In genomic region chr5:128987141-128987954, GRCm38 (mm10) we compare ENCODE assay signal across 19 mouse cellular contexts. TPM values are rescaled to one million over a fixed set of nuclear protein-coding genes. Genes with fewer than 3 reads are reported as not detected.
DNase-seq lines count a peak whose midpoint lies in the region; ATAC-seq and TF ChIP-seq lines count a peak whose summit lies in the region.
"Had no signal": no experiment of that assay in that cellular context is flagged by ENCODE, and none has a peak within 500 bp of the region (broad histone marks: within the 10 kb centered on the region; RNA-seq: fewer than 3 reads in every experiment).

No protein-coding gene starts in this region.

- TF ChIP-seq CTCF in brain, embryonic 14.5 days (IDR thresholded peaks at IDR 0.05; ENCODE audit: borderline replicate concordance, extremely low read depth, insufficient read depth, insufficient read length): no peak

- ATAC-seq in forebrain, embryonic 13.5 days: peak; percentile 55; the same call in 1 of the 2 replicates
- no peak for ATAC-seq in forebrain, embryonic 11.5 days (replicated peaks; ENCODE audit: low FRiP score)
- ATAC-seq in kidney, embryonic 15.5 days (replicated peaks; ENCODE audit: low FRiP score): peak; percentile 42; the same call in 1 of the 2 replicates

- H3K27ac ChIP-seq in forebrain, embryonic 13.5 days: peak overlapping the region; percentile 27
- no peak overlapping the region for H3K27ac ChIP-seq in forebrain, embryonic 11.5 days (ENCODE audit: low read depth, low read length)
- peak overlapping the region; percentile 39; the same call in 1 of the 2 replicates for H3K27ac ChIP-seq in kidney, embryonic 15.5 days
- H3K27ac ChIP-seq: gastrocnemius, adult 2 months; heart, adult 2 months; hindbrain, embryonic 15.5 days; limb, embryonic 12.5 days; liver, embryonic 14.5 days; midbrain, embryonic 10.5 days; stomach, embryonic 15.5 days had no signal

- WGBS in forebrain, embryonic 13.5 days: 65% methylated on average over 19 of the region's 19 CpGs
- WGBS in forebrain, embryonic 11.5 days: 84% methylated on average over 19 of the region's 19 CpGs
- 68% methylated on average over 19 of the region's 19 CpGs for WGBS in kidney, embryonic 15.5 days

- no peak overlapping the region for H3K4me2 ChIP-seq in forebrain, embryonic 13.5 days
- no peak overlapping the region for H3K4me2 ChIP-seq in forebrain, embryonic 11.5 days (ENCODE audit: low read depth, low read length, severe bottlenecking)
- no peak overlapping the region for H3K4me2 ChIP-seq in kidney, embryonic 15.5 days
- H3K4me2 ChIP-seq: hindbrain, embryonic 15.5 days; limb, embryonic 12.5 days; stomach, embryonic 15.5 days had no signal

- no peak for DNase-seq in forebrain, embryonic 11.5 days (ENCODE audit: low spot score)
- DNase-seq in MN1 (ENCODE audit: low spot score): peak; percentile 51
- peak; percentile 83 for DNase-seq in brain, embryonic 14.5 days (ENCODE audit: low read depth)
- no peak for DNase-seq in c-Kit-positive CD71-positive TER-119-positive erythroid progenitor cells, embryonic 14.5 days (ENCODE audit: low spot score)
- DNase-seq in Muller cell, postnatal 12 days (ENCODE audit: inconsistent ontology term): no peak
- no peak for DNase-seq in thymus, postnatal 10 days (ENCODE audit: low spot score in 2 of 2)
- DNase-seq: cerebellum, adult 9-10 months; gastrocnemius, adult 2 months; heart, adult 2 months; lung, postnatal 14 days; right cerebral cortex, adult 18-20 months; thymus, postnatal 36 days had no signal

- peaks cover 45% of the 10 kb centered on the region for H3K36me3 ChIP-seq in forebrain, embryonic 13.5 days (ENCODE audit: poor library complexity, severe bottlenecking)
- H3K36me3 ChIP-seq in forebrain, embryonic 11.5 days (ENCODE audit: control insufficient read depth, insufficient read depth, low read length): no peaks in the 10 kb centered on the region
- H3K36me3 ChIP-seq in kidney, embryonic 15.5 days: peaks cover 65% of the 10 kb centered on the region

- peaks cover 2% of the 10 kb centered on the region; the same call in 1 of the 2 replicates for H3K27me3 ChIP-seq in forebrain, embryonic 13.5 days
- no peaks in the 10 kb centered on the region for H3K27me3 ChIP-seq in forebrain, embryonic 11.5 days (ENCODE audit: control insufficient read depth, insufficient read depth, low read length)
- no peaks in the 10 kb centered on the region for H3K27me3 ChIP-seq in kidney, embryonic 15.5 days
- H3K27me3 ChIP-seq: hindbrain, embryonic 15.5 days; limb, embryonic 12.5 days; stomach, embryonic 15.5 days had no signal

- no peaks in the 10 kb centered on the region for H3K9me3 ChIP-seq in forebrain, embryonic 13.5 days (replicated peaks)
- H3K9me3 ChIP-seq in forebrain, embryonic 11.5 days (ENCODE audit: control insufficient read depth, low read length): no peaks in the 10 kb centered on the region
- no peaks in the 10 kb centered on the region for H3K9me3 ChIP-seq in kidney, embryonic 15.5 days (replicated peaks)
- H3K9me3 ChIP-seq: hindbrain, embryonic 15.5 days; limb, embryonic 12.5 days; midbrain, embryonic 10.5 days; stomach, embryonic 15.5 days had no signal

- peaks cover 15% of the 10 kb centered on the region for H3K4me1 ChIP-seq in forebrain, embryonic 13.5 days
- H3K4me1 ChIP-seq in forebrain, embryonic 11.5 days (replicated peaks; ENCODE audit: control insufficient read depth, insufficient read depth, low read length): no peaks in the 10 kb centered on the region
- peaks cover 5% of the 10 kb centered on the region; the same call in 1 of the 2 replicates for H3K4me1 ChIP-seq in kidney, embryonic 15.5 days
- H3K4me1 ChIP-seq: limb, embryonic 12.5 days; midbrain, embryonic 10.5 days; stomach, embryonic 15.5 days had no signal

- H3K9ac ChIP-seq in forebrain, embryonic 13.5 days: no peak overlapping the region
- no peak overlapping the region for H3K9ac ChIP-seq in forebrain, embryonic 11.5 days (ENCODE audit: low read length)
- H3K9ac ChIP-seq in kidney, embryonic 15.5 days: no peak overlapping the region
- H3K9ac ChIP-seq: hindbrain, embryonic 15.5 days; limb, embryonic 12.5 days; liver, embryonic 14.5 days; stomach, embryonic 15.5 days had no signal

- H3K4me3 ChIP-seq in forebrain, embryonic 13.5 days: no peak overlapping the region
- H3K4me3 ChIP-seq in forebrain, embryonic 11.5 days (ENCODE audit: low read depth, low read length): no peak overlapping the region
- H3K4me3 ChIP-seq in kidney, embryonic 15.5 days (replicated peaks): no peak overlapping the region
- H3K4me3 ChIP-seq: gastrocnemius, adult 2 months; heart, adult 2 months; hindbrain, embryonic 15.5 days; limb, embryonic 12.5 days; midbrain, embryonic 10.5 days; stomach, embryonic 15.5 days had no signal

- no peak for TF ChIP-seq POLR2A in brain, embryonic 14.5 days (IDR thresholded peaks at IDR 0.05; ENCODE audit: borderline replicate concordance, extremely low read depth, insufficient read depth, insufficient read length, poor library complexity, severe bottlenecking)

RNA-seq across cellular contexts. Expression of gene Stx2, which starts 21.0 kb away (rescaled TPM):
- 17.1 and 18.1 TPM in 2 replicates for polyA plus RNA-seq in forebrain, embryonic 13.5 days (2015; fragmentation: Nextera tagmentation; extraction: Ambion mirVana)
- polyA plus RNA-seq in forebrain, embryonic 11.5 days (2014; fragmentation: Nextera tagmentation; extraction: Ambion mirVana): 29.6 and 32.3 TPM in 2 replicates
- 40.9 and 43.4 TPM in 2 replicates for polyA plus RNA-seq in brain, embryonic 14.5 days (2012; rRNA removed)
- 35.0 and 36.6 TPM in 2 replicates for polyA plus RNA-seq in kidney, embryonic 15.5 days (2015; fragmentation: Nextera tagmentation; extraction: Ambion mirVana)

RNA-seq across cellular contexts. Expression of gene Ran, which starts 32.5 kb away (rescaled TPM):
- 746 and 789 TPM in 2 replicates for polyA plus RNA-seq in forebrain, embryonic 13.5 days (2015; fragmentation: Nextera tagmentation; extraction: Ambion mirVana)
- 917 and 946 TPM in 2 replicates for polyA plus RNA-seq in forebrain, embryonic 11.5 days (2014; fragmentation: Nextera tagmentation; extraction: Ambion mirVana)
- 240 and 244 TPM in 2 replicates for polyA plus RNA-seq in brain, embryonic 14.5 days (2012; rRNA removed)
- polyA plus RNA-seq in kidney, embryonic 15.5 days (2015; fragmentation: Nextera tagmentation; extraction: Ambion mirVana): 657 and 728 TPM in 2 replicates

RNA-seq across cellular contexts. Expression of gene Rimbp2, which starts 34.1 kb away (rescaled TPM):
- polyA plus RNA-seq in forebrain, embryonic 13.5 days (2015; fragmentation: Nextera tagmentation; extraction: Ambion mirVana): 1.2 and 1.4 TPM in 2 replicates
- 0.44 and 0.95 TPM in 2 replicates for polyA plus RNA-seq in forebrain, embryonic 11.5 days (2014; fragmentation: Nextera tagmentation; extraction: Ambion mirVana)
- polyA plus RNA-seq in brain, embryonic 14.5 days (2012; rRNA removed): 20.9 and 32.0 TPM in 2 replicates
- polyA plus RNA-seq in kidney, embryonic 15.5 days (2015; fragmentation: Nextera tagmentation; extraction: Ambion mirVana): 0.05 and 0.36 TPM in 2 replicates

Comparison
In these comparisons a context has a peak if more than half of its experiments do, and no peak if none do; other contexts are left out.
1. DNase-seq: peak in MN1 (single experiment) and brain, embryonic 14.5 days (single experiment); none in forebrain, embryonic 11.5 days (single experiment), c-Kit-positive CD71-positive TER-119-positive erythroid progenitor cells, embryonic 14.5 days (single experiment), Muller cell, postnatal 12 days (single experiment) and thymus, postnatal 10 days (0 of 2).